Mouse (Mus musculus): ENCODE data around the gene Sptbn4. TPM values are rescaled to one million over a fixed set of nuclear protein-coding genes. Genes with fewer than 3 reads are reported as not detected.

Gene Sptbn4
- total and polyA plus RNA-seq, 2 experiments from 2014 or later: 3.8 to 22.3 TPM

- Histone ChIP-seq H3K27me3 (ENCODE audit: insufficient read depth, low read length) (peaks cover 55% of the 10 kb centered on the region), H3K4me3 (ENCODE audit: low read depth, low read length) (no peak overlapping the region), H3K4me1 (ENCODE audit: insufficient read depth) (no peaks in the 10 kb centered on the region), H3K4me2 (ENCODE audit: low read depth) (peak overlapping the region; percentile 23; the same call in 1 of the 2 replicates), H3K27ac (ENCODE audit: low read depth, low read length) (no peak overlapping the region), H3K9ac (no peak overlapping the region), H3K36me3 (ENCODE audit: insufficient read depth) (peaks cover 18% of the 10 kb centered on the region; the same call in 1 of the 2 replicates), H3K9me3 (ENCODE audit: low read length) (0 out of 2 replicates have a peak, but pooled peaks cover under 1% of the 10 kb centered on the region)
- WGBS: 8% methylated on average over 22 of the region's 22 CpGs
- DNase-seq: no peak
- no peak for ATAC-seq
- no peak for TF ChIP-seq CTCF (IDR thresholded peaks at IDR 0.05; ENCODE audit: low read depth)
Observed at GRCm38 (mm10) chr7:27375274-27375673, 72.2 kb downstream of the Sptbn4 start.

- H3K4me2 ChIP-seq (ENCODE audit: low read depth): no peak overlapping the region
- peaks cover 7% of the 10 kb centered on the region; the same call in 1 of the 2 replicates for H3K9me3 ChIP-seq (ENCODE audit: low read length)
- ATAC-seq (no peak), DNase-seq (no peak)
- WGBS: 17% methylated on average over 44 of the region's 44 CpGs
- H3K4me3 ChIP-seq (ENCODE audit: low read depth, low read length): no peak overlapping the region
- no peaks in the 10 kb centered on the region for H3K4me1 ChIP-seq (ENCODE audit: insufficient read depth)
- H3K27me3 ChIP-seq (ENCODE audit: insufficient read depth, low read length): peaks cover 78% of the 10 kb centered on the region
- no peak overlapping the region for H3K9ac ChIP-seq
- no peak overlapping the region for H3K27ac ChIP-seq (ENCODE audit: low read depth, low read length)
- no peak for TF ChIP-seq CTCF (IDR thresholded peaks at IDR 0.05; ENCODE audit: low read depth)
- peaks cover 36% of the 10 kb centered on the region for H3K36me3 ChIP-seq (ENCODE audit: insufficient read depth)
Observed at GRCm38 (mm10) chr7:27371715-27372462, 75.6 kb downstream of the Sptbn4 start.

- 88% methylated on average over 19 of the region's 19 CpGs for WGBS
- no peak for ATAC-seq
Observed at GRCm38 (mm10) chr7:27369111-27369510, 78.4 kb downstream of the Sptbn4 start.

GRCm38 (mm10) chr7:27367976-27368375 is 79.5 kb downstream of the Sptbn4 start:
- 25% methylated on average over 11 of the region's 11 CpGs for WGBS
- Histone ChIP-seq H3K9me3 (ENCODE audit: low read length) (peaks cover 7% of the 10 kb centered on the region; the same call in 1 of the 2 replicates), H3K4me1 (ENCODE audit: insufficient read depth) (no peaks in the 10 kb centered on the region), H3K36me3 (ENCODE audit: insufficient read depth) (peaks cover 52% of the 10 kb centered on the region), H3K9ac (no peak overlapping the region), H3K4me3 (ENCODE audit: low read depth, low read length) (no peak overlapping the region), H3K27me3 (ENCODE audit: insufficient read depth, low read length) (peaks cover 91% of the 10 kb centered on the region), H3K4me2 (ENCODE audit: low read depth) (no peak overlapping the region), H3K27ac (ENCODE audit: low read depth, low read length) (no peak overlapping the region)
- ATAC-seq (no peak), DNase-seq (no peak)
- TF ChIP-seq CTCF (IDR thresholded peaks at IDR 0.05; ENCODE audit: low read depth): no peak

More at GRCm38 (mm10) chr7:27369111-27369510, 78.4 kb downstream of the Sptbn4 start:
- peaks cover 53% of the 10 kb centered on the region for H3K36me3 ChIP-seq (ENCODE audit: insufficient read depth)
- DNase-seq: no peak
- TF ChIP-seq CTCF (IDR thresholded peaks at IDR 0.05; ENCODE audit: low read depth): no peak
- H3K9ac ChIP-seq: no peak overlapping the region
- H3K27ac ChIP-seq (ENCODE audit: low read depth, low read length): no peak overlapping the region
- peaks cover 7% of the 10 kb centered on the region; the same call in 1 of the 2 replicates for H3K9me3 ChIP-seq (ENCODE audit: low read length)
- H3K4me3 ChIP-seq (ENCODE audit: low read depth, low read length): no peak overlapping the region
- H3K4me2 ChIP-seq (ENCODE audit: low read depth): no peak overlapping the region
- H3K27me3 ChIP-seq (ENCODE audit: insufficient read depth, low read length): peaks cover 93% of the 10 kb centered on the region
- no peaks in the 10 kb centered on the region for H3K4me1 ChIP-seq (ENCODE audit: insufficient read depth)

- DNase-seq (no peak), ATAC-seq (no peak)
- H3K4me2 ChIP-seq (ENCODE audit: low read depth): no peak overlapping the region
- H3K9ac ChIP-seq: no peak overlapping the region
- no peaks in the 10 kb centered on the region for H3K4me1 ChIP-seq (ENCODE audit: insufficient read depth)
- 44% methylated on average over 21 of the region's 21 CpGs for WGBS
- peaks cover 7% of the 10 kb centered on the region; the same call in 1 of the 2 replicates for H3K9me3 ChIP-seq (ENCODE audit: low read length)
- no peak overlapping the region for H3K27ac ChIP-seq (ENCODE audit: low read depth, low read length)
- H3K4me3 ChIP-seq (ENCODE audit: low read depth, low read length): no peak overlapping the region
- peaks cover 45% of the 10 kb centered on the region for H3K36me3 ChIP-seq (ENCODE audit: insufficient read depth)
- H3K27me3 ChIP-seq (ENCODE audit: insufficient read depth, low read length): peaks cover 74% of the 10 kb centered on the region
- no peak for TF ChIP-seq CTCF (IDR thresholded peaks at IDR 0.05; ENCODE audit: low read depth)
Observed at GRCm38 (mm10) chr7:27366082-27366844, 81.2 kb downstream of the Sptbn4 start.

GRCm38 (mm10) chr7:27364379-27364778 is 83.1 kb downstream of the Sptbn4 start:
- Histone ChIP-seq H3K36me3 (ENCODE audit: insufficient read depth) (peaks cover 32% of the 10 kb centered on the region), H3K9me3 (ENCODE audit: low read length) (no peaks in the 10 kb centered on the region), H3K9ac (no peak overlapping the region), H3K4me3 (ENCODE audit: low read depth, low read length) (no peak overlapping the region), H3K27ac (ENCODE audit: low read depth, low read length) (no peak overlapping the region), H3K4me2 (ENCODE audit: low read depth) (no peak overlapping the region), H3K4me1 (ENCODE audit: insufficient read depth) (no peaks in the 10 kb centered on the region), H3K27me3 (ENCODE audit: insufficient read depth, low read length) (peaks cover 59% of the 10 kb centered on the region)
- DNase-seq (no peak), ATAC-seq (no peak)
- WGBS: 9% methylated on average over 29 of the region's 29 CpGs
- TF ChIP-seq CTCF (IDR thresholded peaks at IDR 0.05; ENCODE audit: low read depth): no peak
